Mouse (Mus musculus) erythroid progenitor cell, adult 5-6 weeks (primary cell): ENCODE data around the gene Zfhx2. TPM values are rescaled to one million over a fixed set of nuclear protein-coding genes. Genes with fewer than 3 reads are reported as not detected.
"Not testable (repeated sequence)": the region's sequence is repeated elsewhere in the genome, so short reads cannot be mapped to it uniquely, and the experiment has no call there.

Experiments
- ATAC-seq: replicated peaks from 2 replicates; pipeline ENCODE4 v1.8.0; 2016; ENCODE audit warnings: moderate number of reproducible peaks, mild to moderate bottlenecking, moderate TSS enrichment, inconsistent platforms; ENCODE audit not compliant: poor library complexity, low FRiP score, severe bottlenecking
- total RNA-seq, 2 experiments: library from RNA; stranded (forward) in 1 of 2; stranded (reverse) in 1 of 2; fragments of 150-400 nt in 1 of 2; fragments of 186-747, 209-891 nt in 1 of 2; gene quantifications; 2 replicates each; pipeline versions ENCODE4 v1.2.3 to v1.2.4; 2015 to 2017; ENCODE audit warnings: low replicate concordance in 2 of 2

Gene Zfhx2
- total RNA-seq, 2 experiments from 2014 or later = 3.8 to 5.4 TPM

DNA sequence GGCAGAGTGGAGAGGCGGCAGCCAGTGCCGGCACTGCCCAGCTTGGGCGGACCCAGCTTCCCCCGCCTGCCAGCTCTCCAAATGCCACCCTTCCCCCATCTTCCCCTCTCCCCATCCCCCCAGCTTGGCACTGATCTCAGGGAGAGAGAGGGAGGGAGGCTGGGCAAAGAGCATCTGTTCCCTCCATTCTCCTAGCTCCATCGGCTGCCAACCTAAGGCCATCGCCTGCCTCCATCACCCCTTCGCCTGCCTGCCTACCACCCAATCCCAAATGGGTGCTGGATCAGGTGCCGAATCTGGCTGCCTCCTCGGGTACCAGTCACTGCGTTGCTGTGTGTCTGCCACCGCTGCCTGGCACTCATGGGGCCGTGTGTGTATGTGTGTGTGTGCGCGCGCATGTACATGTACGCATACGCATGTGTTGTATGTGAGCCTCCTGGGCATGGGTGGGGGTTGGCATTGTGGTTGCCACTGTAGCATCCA, 38.4 kb downstream of the Zfhx2 start:
- no peak for ATAC-seq

GRCm38 (mm10) chr14:55053050-55053449, 39.1 kb downstream of the Zfhx2 start:
- ATAC-seq = no peak

- no peak for ATAC-seq
These were observed 39.6 kb downstream of the Zfhx2 start for GRCm38 (mm10) chr14:55052496-55052895.

DNA sequence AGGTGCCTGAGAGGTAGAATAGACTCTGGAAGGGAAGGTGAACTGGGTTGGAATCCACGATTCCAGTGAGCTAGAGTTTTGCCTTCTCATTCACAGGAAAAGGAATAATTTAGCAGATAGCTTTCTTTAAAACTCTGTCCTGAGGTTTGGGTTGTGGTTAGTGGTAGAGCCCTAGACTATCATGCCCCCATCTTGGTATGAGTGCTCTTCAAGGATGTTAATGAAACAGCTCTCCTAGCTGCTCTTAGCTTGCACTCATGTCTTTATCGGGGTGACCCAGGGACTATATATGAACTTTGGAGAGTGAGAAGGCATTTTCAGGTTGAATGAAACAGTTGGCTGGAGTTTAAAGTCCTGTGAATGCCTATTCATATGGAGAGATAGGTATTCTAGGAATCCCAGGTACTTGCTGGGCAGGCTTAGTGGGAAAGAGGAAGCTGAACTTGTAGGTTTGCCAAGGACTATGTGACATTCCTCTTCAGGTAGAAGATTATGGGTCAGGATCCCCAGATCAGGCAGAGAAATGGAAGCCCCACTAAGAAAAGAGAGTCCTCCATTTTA, 44.1 kb downstream of the Zfhx2 start:
- ATAC-seq = no peak

DNA sequence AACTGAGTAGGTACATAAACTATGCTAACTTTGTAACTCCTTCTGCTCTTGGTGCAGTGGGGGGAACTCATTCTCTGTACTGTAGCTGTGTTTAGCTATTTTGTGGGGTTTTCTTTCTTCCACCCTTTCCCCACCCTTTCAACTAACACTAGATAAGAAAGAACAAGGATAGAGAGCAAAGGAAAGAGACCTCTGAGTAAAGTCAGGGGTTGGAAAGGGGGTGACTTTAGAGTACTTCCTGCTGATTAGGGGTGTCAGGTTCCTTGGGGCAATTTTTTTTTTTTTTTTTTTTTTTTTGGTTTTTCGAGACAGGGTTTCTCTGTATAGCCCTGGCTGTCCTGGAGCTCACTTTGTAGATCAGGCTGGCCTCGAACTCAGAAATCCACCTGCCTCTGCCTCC, 48.4 kb downstream of the Zfhx2 start:
- ATAC-seq = not testable (repeated sequence)

- ATAC-seq = no peak
These were observed 59.4 kb downstream of the Zfhx2 start for GRCm38 (mm10) chr14:55032695-55033225.

DNA sequence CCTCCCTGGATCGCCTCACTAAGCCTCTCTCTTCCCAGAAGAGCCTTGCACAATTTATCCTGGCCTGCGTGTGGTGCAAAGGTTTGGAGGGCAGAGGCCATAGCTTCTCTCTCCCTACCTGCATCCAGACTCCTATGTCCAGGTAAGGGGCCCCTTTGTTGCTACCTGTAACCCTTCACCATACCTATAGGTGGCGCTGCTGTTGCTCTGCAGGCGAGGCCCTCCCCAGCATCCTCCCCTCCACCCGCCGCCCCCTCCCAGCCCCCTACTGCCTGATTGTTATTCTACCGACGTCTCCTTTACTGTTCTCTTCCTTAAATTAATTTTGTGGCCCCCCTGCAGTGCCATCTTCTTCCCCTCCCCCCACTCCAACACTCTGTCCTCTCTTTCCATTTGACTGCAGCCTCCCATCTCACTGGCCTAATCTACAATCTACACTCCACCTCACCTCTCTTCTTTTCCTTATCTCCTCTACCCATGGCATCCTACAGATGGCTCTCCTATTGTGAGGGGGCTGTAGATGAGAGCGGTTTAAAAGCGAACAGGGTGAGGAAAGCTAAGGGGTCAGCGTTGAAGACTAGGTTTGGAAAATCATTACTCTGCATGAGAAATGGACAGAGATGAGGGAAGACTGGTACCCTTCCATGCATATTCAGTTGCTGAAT, 63.0 kb downstream of the Zfhx2 start:
- ATAC-seq = no peak

GRCm38 (mm10) chr14:55028333-55028835, 63.7 kb downstream of the Zfhx2 start:
- no peak for ATAC-seq

DNA sequence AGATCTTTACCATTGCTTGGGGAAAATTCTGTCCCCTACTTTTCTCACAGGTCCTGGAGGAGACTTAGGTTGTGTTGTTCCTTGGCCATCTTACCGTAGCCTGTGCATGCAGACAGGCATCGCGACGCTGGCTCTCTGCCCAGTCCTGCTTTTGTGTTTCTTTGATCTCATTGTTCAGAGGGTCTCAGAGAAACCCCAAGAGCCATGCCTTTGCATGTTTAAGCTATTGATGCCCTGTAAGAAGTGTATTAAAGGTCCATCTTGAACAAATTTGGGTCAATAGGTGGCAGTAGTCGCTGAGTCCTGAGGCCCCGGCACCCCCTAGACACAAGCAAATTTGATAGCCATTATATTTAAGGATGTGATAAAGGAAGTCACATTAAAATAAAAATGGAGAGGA, 64.5 kb downstream of the Zfhx2 start:
- ATAC-seq = no peak

- no peak for ATAC-seq
These were observed 64.9 kb downstream of the Zfhx2 start for GRCm38 (mm10) chr14:55027251-55027650.

DNA sequence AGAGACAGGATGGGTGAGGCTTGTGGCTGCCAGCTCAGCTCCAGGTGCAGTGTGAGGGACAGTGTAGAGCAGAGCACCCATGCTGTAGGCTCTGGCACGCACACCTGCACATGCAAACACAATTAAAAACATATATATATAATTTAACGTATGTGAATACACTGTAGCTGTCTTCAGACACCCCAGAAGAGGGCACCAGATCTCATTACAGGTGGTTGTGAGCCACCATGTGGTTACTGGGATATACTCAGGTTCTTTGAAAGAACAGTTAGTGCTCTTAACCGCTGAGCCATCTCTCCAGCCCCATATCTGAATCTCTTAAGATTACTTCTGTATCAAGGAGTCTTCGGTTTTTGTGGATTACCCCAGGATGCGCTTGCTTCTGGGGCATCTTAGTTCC, 66.6 kb downstream of the Zfhx2 start:
- no peak for ATAC-seq

DNA sequence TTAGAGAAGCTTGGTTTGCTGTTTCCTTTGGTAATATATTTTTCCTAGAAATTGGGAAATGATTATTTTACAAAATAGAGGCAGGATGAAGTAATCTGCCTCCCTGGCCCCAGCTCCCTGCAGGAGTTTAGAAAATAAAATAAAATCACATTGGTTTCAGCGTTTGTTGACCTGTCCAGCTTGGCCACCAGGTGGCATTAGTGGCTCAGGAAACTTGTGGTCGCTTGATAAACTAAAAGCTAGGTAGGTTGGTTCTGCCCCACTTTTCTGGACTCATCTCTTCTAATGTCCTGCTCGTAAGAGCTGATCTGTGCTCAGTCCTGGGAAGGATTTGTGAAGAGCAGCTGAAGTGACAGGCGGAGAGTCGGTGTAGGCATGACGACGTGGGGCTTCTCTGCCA, 67.9 kb downstream of the Zfhx2 start:
- ATAC-seq = no peak

GRCm38 (mm10) chr14:55023011-55023410, 69.1 kb downstream of the Zfhx2 start:
- ATAC-seq = no peak

DNA sequence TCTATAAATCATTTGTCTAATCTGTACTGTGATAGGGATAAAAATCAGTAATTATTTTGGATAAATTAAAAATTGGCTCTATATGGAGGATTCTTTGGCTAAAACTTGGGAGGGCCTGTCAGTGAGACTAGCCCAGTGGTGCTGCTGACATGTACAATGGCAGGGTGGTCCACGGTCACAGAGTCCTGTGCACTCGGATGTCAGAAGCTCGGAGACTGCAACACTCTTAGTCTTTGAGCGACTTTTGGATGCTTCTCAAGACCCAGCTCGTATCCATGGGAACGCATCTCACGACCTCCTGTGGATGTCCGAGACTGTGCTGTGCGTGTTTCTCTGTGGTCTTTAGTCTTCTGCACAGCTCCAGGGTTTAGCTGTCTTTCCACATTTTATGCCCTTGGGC, 71.7 kb downstream of the Zfhx2 start:
- ATAC-seq = no peak

GRCm38 (mm10) chr14:55016876-55017275, 75.2 kb downstream of the Zfhx2 start:
- no peak for ATAC-seq

GRCm38 (mm10) chr14:55015767-55016111, 76.4 kb downstream of the Zfhx2 start:
- no peak; the same call in 1 of the 2 replicates for ATAC-seq

GRCm38 (mm10) chr14:55014991-55015766, 76.9 kb downstream of the Zfhx2 start, which contains the start of gene Ngdn:
Ngdn (plus strand) TSS chr14:55015454.
- peak; percentile 93 for ATAC-seq

- peak; percentile 51 for ATAC-seq
These were observed 77.5 kb downstream of the Zfhx2 start for GRCm38 (mm10) chr14:55014591-55014990.

GRCm38 (mm10) chr14:55011116-55011515, 81.0 kb downstream of the Zfhx2 start:
- ATAC-seq = no peak
